Mouse (Mus musculus): ENCODE measurements around the gene As3mt.

DNA sequence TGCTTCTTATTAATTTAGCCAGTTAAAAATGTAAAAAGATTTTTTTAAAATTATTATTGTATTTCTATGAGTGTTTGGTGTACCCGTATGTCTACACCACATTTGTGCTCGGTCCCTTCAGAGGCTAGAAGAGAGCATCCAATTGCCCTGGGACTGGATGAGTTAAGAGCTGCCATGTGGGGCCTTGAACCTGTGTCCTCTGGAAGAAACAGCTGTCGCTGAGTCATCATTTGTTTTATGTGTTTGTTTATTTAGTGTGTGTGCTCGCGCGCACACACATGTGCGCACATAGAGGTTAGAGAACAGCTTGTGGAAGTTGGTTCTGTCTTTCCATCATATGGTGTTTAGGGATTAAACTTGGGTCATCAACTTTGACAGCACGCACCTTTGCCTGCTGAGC lies 18.9 kb downstream of the As3mt start:
- TF ChIP-seq CTCF (conservative IDR thresholded peaks at IDR 0.05; ENCODE audit: low read length), result no peak
- no peak for TF ChIP-seq POU5F1 (IDR thresholded peaks at IDR 0.05; ENCODE audit: borderline replicate concordance, low read length)
